38 mouse cellular contexts compared by ENCODE assay signal in the genomic region with DNA sequence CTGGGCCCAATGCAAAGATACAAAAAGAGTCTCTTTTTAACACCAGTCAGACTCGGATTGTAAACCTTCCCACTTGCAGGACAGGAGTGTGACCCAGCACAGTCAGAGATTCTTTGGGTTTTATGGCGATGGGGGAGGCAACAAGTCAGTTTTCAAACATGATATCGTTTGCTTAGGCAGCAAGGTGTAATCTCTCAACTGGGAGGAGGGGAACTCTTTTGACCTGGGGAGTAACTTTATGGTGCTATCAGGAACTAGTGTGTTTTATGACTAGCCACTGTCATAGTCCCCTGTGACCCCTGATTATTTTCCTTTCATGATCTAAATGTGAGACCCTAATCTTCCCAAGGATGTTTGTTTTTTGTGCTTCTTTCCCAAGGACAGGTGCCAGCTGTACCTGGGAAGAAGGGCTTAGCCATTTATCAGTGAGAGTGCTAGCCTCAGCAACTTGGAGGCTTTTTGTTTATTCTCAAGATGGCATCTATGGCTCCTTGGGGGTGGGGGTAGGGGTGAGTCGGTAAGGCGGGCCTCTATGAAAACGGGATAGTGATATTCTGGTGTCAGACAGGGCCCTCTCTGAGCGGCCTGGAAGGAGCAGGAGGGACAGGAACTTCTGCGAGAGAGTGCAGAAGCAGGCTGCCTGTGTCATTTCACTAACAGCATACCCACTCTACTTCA. TPM values are rescaled to one million over a fixed set of nuclear protein-coding genes. Genes with fewer than 3 reads are reported as not detected.
"Had no signal": no experiment of that assay in that cellular context is flagged by ENCODE, and none has a peak within 500 bp of the region (broad histone marks: within the 10 kb centered on the region; RNA-seq: fewer than 3 reads in every experiment).

No protein-coding gene starts in this region.

- H3K4me2 ChIP-seq: hindbrain, embryonic 13.5 days; hindbrain, embryonic 15.5 days; kidney, embryonic 15.5 days; limb, embryonic 12.5 days; liver, embryonic 11.5 days; liver, embryonic 13.5 days; liver, embryonic 15.5 days had no signal

- H3K4me1 ChIP-seq: heart, embryonic 10.5 days; hindbrain, embryonic 10.5 days; hindbrain, embryonic 13.5 days; hindbrain, embryonic 15.5 days; kidney, embryonic 15.5 days; limb, embryonic 10.5 days; limb, embryonic 12.5 days; liver, embryonic 13.5 days; liver, embryonic 15.5 days had no signal

- H3K9ac ChIP-seq: forebrain, postnatal 0 days; hindbrain, embryonic 13.5 days; hindbrain, embryonic 15.5 days; kidney, embryonic 15.5 days; limb, embryonic 12.5 days; liver, embryonic 13.5 days; liver, embryonic 15.5 days; liver, postnatal 0 days had no signal

- H3K4me3 ChIP-seq: heart, embryonic 10.5 days; hindbrain, embryonic 10.5 days; hindbrain, embryonic 13.5 days; hindbrain, embryonic 15.5 days; kidney, embryonic 15.5 days; layer of hippocampus, adult 2 months; left cerebral cortex, adult 2 months; limb, embryonic 10.5 days; limb, embryonic 12.5 days; liver, embryonic 13.5 days; liver, embryonic 15.5 days had no signal

- DNase-seq: forebrain, postnatal 0 days; gastrocnemius, postnatal 14 days; gastrocnemius, postnatal 36 days; heart, adult 11 months; heart, postnatal 10 days; heart, postnatal 4 days; kidney, adult 2 months; kidney, adult 9 months; kidney, postnatal 14 days; kidney, postnatal 36 days; liver; liver, embryonic 13.5 days; liver, postnatal 0 days had no signal

- H3K27me3 ChIP-seq: hindbrain, embryonic 13.5 days; hindbrain, embryonic 15.5 days; kidney, embryonic 15.5 days; limb, embryonic 12.5 days; liver, embryonic 13.5 days; liver, embryonic 15.5 days had no signal

- ATAC-seq: forebrain, postnatal 0 days; inflammation-experienced regulatory T-cells, adult 6 months; liver, postnatal 0 days had no signal

- H3K9me3 ChIP-seq: heart, embryonic 10.5 days; hindbrain, embryonic 10.5 days; hindbrain, embryonic 13.5 days; hindbrain, embryonic 15.5 days; kidney, embryonic 15.5 days; limb, embryonic 10.5 days; limb, embryonic 12.5 days; liver, embryonic 13.5 days; liver, embryonic 15.5 days had no signal

- H3K27ac ChIP-seq: heart, embryonic 10.5 days; hindbrain, embryonic 10.5 days; hindbrain, embryonic 13.5 days; hindbrain, embryonic 15.5 days; kidney, embryonic 15.5 days; kidney, postnatal 0 days; layer of hippocampus, adult 2 months; left cerebral cortex, adult 2 months; limb, embryonic 10.5 days; limb, embryonic 12.5 days; liver, embryonic 13.5 days; liver, embryonic 15.5 days had no signal

RNA-seq across cellular contexts. Expression of a gene that starts 42.5 kb away (rescaled TPM):
- total RNA-seq: forebrain, postnatal 0 days; gastrocnemius, adult 18-20 months; gastrocnemius, adult 8-10 months; gastrocnemius, postnatal 14 days; gastrocnemius, postnatal 36 days; heart, adult 8-10 months; heart, postnatal 10 days; heart, postnatal 25 days; heart, postnatal 4 days; layer of hippocampus, adult 2 months; layer of hippocampus, postnatal 10 days; layer of hippocampus, postnatal 25 days; left cerebral cortex, adult 2 months; left cerebral cortex, postnatal 14 days; left cerebral cortex, postnatal 36 days had no signal
- polyA plus RNA-seq: forebrain, postnatal 0 days; gonadal fat pad, adult 2 months; heart, embryonic 10.5 days; heart, embryonic 14.5 days; heart, embryonic 16.5 days; hindbrain, embryonic 10.5 days; hindbrain, embryonic 13.5 days; hindbrain, embryonic 15.5 days; inflammation-experienced regulatory T-cells, adult 6 months; kidney, adult 2 months; kidney, embryonic 15.5 days; kidney, postnatal 0 days; limb, embryonic 10.5 days; limb, embryonic 12.5 days; limb, embryonic 14.5 days; liver, embryonic 11.5 days; liver, embryonic 13.5 days; liver, embryonic 15.5 days; liver, postnatal 0 days had no signal
